Comparison of ENCODE assay signal across 33 mouse cellular contexts in genomic region chr5:92370392-92370791, GRCm38 (mm10). TPM values are rescaled to one million over a fixed set of nuclear protein-coding genes. Genes with fewer than 3 reads are reported as not detected.
A peak's percentile ranks its signal among the peaks of the same experiment; 100 is the strongest.
DNase-seq lines count a peak whose midpoint lies in the region; ATAC-seq and TF ChIP-seq lines count a peak whose summit lies in the region.
"Had no signal": no experiment of that assay in that cellular context is flagged by ENCODE, and none has a peak within 500 bp of the region (broad histone marks: within the 10 kb centered on the region; RNA-seq: fewer than 3 reads in every experiment).

No protein-coding gene starts in this region.

- no peak for ATAC-seq in intestine, embryonic 16.5 days
- no peak for ATAC-seq in intestine, postnatal 0 days
- ATAC-seq in midbrain, embryonic 11.5 days (ENCODE audit: low FRiP score), result no peak
- no peak for ATAC-seq in midbrain, postnatal 0 days (ENCODE audit: low FRiP score)
- ATAC-seq: CD4-positive, CD25-positive, alpha-beta regulatory T cell, adult 4 months; forebrain, embryonic 13.5 days; midbrain, embryonic 16.5 days had no signal

- peaks cover 19% of the 10 kb centered on the region for H3K4me1 ChIP-seq in intestine, embryonic 16.5 days (ENCODE audit: control insufficient read depth, insufficient read depth, low read length)
- no peaks in the 10 kb centered on the region; the same call in 1 of the 2 replicates for H3K4me1 ChIP-seq in intestine, postnatal 0 days (replicated peaks; ENCODE audit: control insufficient read depth, insufficient read depth, low read length)
- H3K4me1 ChIP-seq in midbrain, embryonic 11.5 days (ENCODE audit: control insufficient read depth, insufficient read depth, low read length), result no peaks in the 10 kb centered on the region
- no peaks in the 10 kb centered on the region for H3K4me1 ChIP-seq in midbrain, postnatal 0 days (ENCODE audit: insufficient read depth, low read length)

- H3K4me3 ChIP-seq in intestine, embryonic 16.5 days (ENCODE audit: low read length), result no peak overlapping the region
- H3K4me3 ChIP-seq in intestine, postnatal 0 days (ENCODE audit: low read depth, low read length), result no peak overlapping the region
- H3K4me3 ChIP-seq in midbrain, embryonic 11.5 days (ENCODE audit: low read depth, low read length), result no peak overlapping the region
- H3K4me3 ChIP-seq in midbrain, postnatal 0 days (ENCODE audit: low read depth, low read length), result no peak overlapping the region
- H3K4me3 ChIP-seq: forebrain, embryonic 13.5 days; heart, adult 2 months; heart, embryonic 12.5 days; liver, embryonic 13.5 days; midbrain, embryonic 10.5 days; neural tube, embryonic 13.5 days had no signal

- 60% methylated on average over 6 of the region's 6 CpGs for WGBS in intestine, embryonic 16.5 days
- 45% methylated on average over 6 of the region's 6 CpGs for WGBS in intestine, postnatal 0 days
- WGBS in midbrain, embryonic 11.5 days, result 83% methylated on average over 6 of the region's 6 CpGs
- 80% methylated on average over 6 of the region's 6 CpGs for WGBS in midbrain, postnatal 0 days

- H3K4me2 ChIP-seq in intestine, embryonic 16.5 days (ENCODE audit: low read depth, low read length), result no peak overlapping the region
- H3K4me2 ChIP-seq in intestine, postnatal 0 days (replicated peaks; ENCODE audit: low read depth), result no peak overlapping the region
- no peak overlapping the region for H3K4me2 ChIP-seq in midbrain, embryonic 11.5 days
- H3K4me2 ChIP-seq in midbrain, postnatal 0 days (ENCODE audit: low read depth, low read length, poor library complexity, severe bottlenecking), result no peak overlapping the region
- H3K4me2 ChIP-seq: forebrain, embryonic 13.5 days; heart, embryonic 12.5 days; hindbrain, embryonic 14.5 days; liver, embryonic 13.5 days had no signal

- no peaks in the 10 kb centered on the region for H3K9me3 ChIP-seq in intestine, embryonic 16.5 days (ENCODE audit: control insufficient read depth, low read length)
- H3K9me3 ChIP-seq in intestine, postnatal 0 days (ENCODE audit: control insufficient read depth), result no peaks in the 10 kb centered on the region
- H3K9me3 ChIP-seq in midbrain, embryonic 11.5 days (ENCODE audit: control insufficient read depth, low read length), result no peaks in the 10 kb centered on the region
- no peaks in the 10 kb centered on the region for H3K9me3 ChIP-seq in midbrain, postnatal 0 days (ENCODE audit: low read length)
- H3K9me3 ChIP-seq: forebrain, embryonic 13.5 days; heart, embryonic 12.5 days; liver, embryonic 13.5 days; midbrain, embryonic 10.5 days; neural tube, embryonic 13.5 days had no signal

- peak; percentile 31 for DNase-seq in adrenal gland, adult 2 months
- no peak for DNase-seq in adrenal gland, postnatal 4 days (ENCODE audit: low spot score in 2 of 2)
- DNase-seq in midbrain, embryonic 11.5 days (ENCODE audit: low spot score, missing footprints), result peak; percentile 37
- no peak for DNase-seq in midbrain, postnatal 0 days (ENCODE audit: low spot score)
- DNase-seq in ovary, postnatal 36 days (ENCODE audit: low spot score), result no peak
- DNase-seq in urinary bladder, postnatal 36 days (ENCODE audit: low spot score in 2 of 2), result no peak
- DNase-seq: adrenal gland, postnatal 25 days; cerebellum, adult 8-10 months; cerebellum, postnatal 36 days; gastrocnemius, postnatal 36 days; heart, adult 2 months; kidney, adult 2 months; kidney, postnatal 4 days; left cerebral cortex, postnatal 4 days; liver, embryonic 13.5 days; lung, adult 2 months; lung, postnatal 10 days; thymus, postnatal 4 days had no signal

- no peak overlapping the region for H3K9ac ChIP-seq in intestine, embryonic 16.5 days (ENCODE audit: low read depth, low read length)
- H3K9ac ChIP-seq in intestine, postnatal 0 days (ENCODE audit: low read depth, low read length), result no peak overlapping the region
- H3K9ac ChIP-seq in midbrain, embryonic 11.5 days (ENCODE audit: low read length), result no peak overlapping the region
- no peak overlapping the region for H3K9ac ChIP-seq in midbrain, postnatal 0 days (replicated peaks; ENCODE audit: low read length, poor library complexity, severe bottlenecking)
- H3K9ac ChIP-seq: heart, embryonic 12.5 days; hindbrain, embryonic 14.5 days; liver, embryonic 13.5 days; neural tube, embryonic 13.5 days had no signal

- no peaks in the 10 kb centered on the region for H3K36me3 ChIP-seq in intestine, embryonic 16.5 days (ENCODE audit: control insufficient read depth, insufficient read depth, low read length)
- H3K36me3 ChIP-seq in intestine, postnatal 0 days (ENCODE audit: control insufficient read depth, insufficient read depth), result no peaks in the 10 kb centered on the region
- no peaks in the 10 kb centered on the region for H3K36me3 ChIP-seq in midbrain, embryonic 11.5 days (ENCODE audit: control insufficient read depth, insufficient read depth, low read length)
- no peaks in the 10 kb centered on the region for H3K36me3 ChIP-seq in midbrain, postnatal 0 days (ENCODE audit: insufficient read depth, low read length)
- H3K36me3 ChIP-seq: heart, embryonic 12.5 days; liver, embryonic 13.5 days; midbrain, embryonic 10.5 days; neural tube, embryonic 13.5 days had no signal

- TF ChIP-seq CTCF in intestine, postnatal 0 days (IDR thresholded peaks at IDR 0.05; ENCODE audit: low read depth), result no peak
- TF ChIP-seq CTCF in midbrain, postnatal 0 days (IDR thresholded peaks at IDR 0.05), result no peak

- H3K27me3 ChIP-seq in intestine, embryonic 16.5 days (replicated peaks; ENCODE audit: control insufficient read depth, insufficient read depth, low read length), result no peaks in the 10 kb centered on the region
- H3K27me3 ChIP-seq in intestine, postnatal 0 days (replicated peaks; ENCODE audit: control insufficient read depth, insufficient read depth, low read length), result no peaks in the 10 kb centered on the region
- no peaks in the 10 kb centered on the region for H3K27me3 ChIP-seq in midbrain, embryonic 11.5 days (ENCODE audit: control insufficient read depth, insufficient read depth, low read length)
- H3K27me3 ChIP-seq in midbrain, postnatal 0 days (ENCODE audit: insufficient read depth, low read length), result no peaks in the 10 kb centered on the region
- H3K27me3 ChIP-seq: forebrain, embryonic 13.5 days; heart, embryonic 12.5 days; liver, embryonic 13.5 days; neural tube, embryonic 13.5 days had no signal

- H3K27ac ChIP-seq in intestine, embryonic 16.5 days (ENCODE audit: low read length), result 0 out of 2 replicates have a peak overlapping the region, but pooled peaks have one; percentile 23
- H3K27ac ChIP-seq in intestine, postnatal 0 days (ENCODE audit: low read depth, low read length), result no peak overlapping the region
- no peak overlapping the region for H3K27ac ChIP-seq in midbrain, embryonic 11.5 days (ENCODE audit: low read depth, low read length)
- no peak overlapping the region for H3K27ac ChIP-seq in midbrain, postnatal 0 days (ENCODE audit: low read depth, low read length)
- H3K27ac ChIP-seq: liver, embryonic 13.5 days; midbrain, embryonic 10.5 days had no signal

RNA-seq across cellular contexts. Expression of gene Cxcl10, which starts 21.7 kb away (rescaled TPM):
- under 1 TPM; 0.43 to 0.73 TPM for total RNA-seq in adrenal gland, adult 2 months (2021)
- polyA plus RNA-seq in adrenal gland, adult 2 months (2012; rRNA removed), result 1.7 and 3.6 TPM in 2 replicates
- 1 to 10 TPM in 1 of 2 experiments, under 1 TPM in 1; 0.76 to 1.3 TPM for total RNA-seq in adrenal gland, postnatal 4 days (2021)
- polyA plus RNA-seq in intestine, embryonic 16.5 days (2015; fragmentation: Nextera tagmentation; extraction: Ambion mirVana), result 2.0 and 3.3 TPM in 2 replicates
- polyA plus RNA-seq in intestine, postnatal 0 days (2015; fragmentation: Nextera tagmentation; extraction: Ambion mirVana), result 2.0 and 2.2 TPM in 2 replicates
- 0.33 and 0.54 TPM in 2 replicates for polyA plus RNA-seq in midbrain, embryonic 11.5 days (2014; fragmentation: Nextera tagmentation; extraction: Ambion mirVana)
- total RNA-seq in midbrain, postnatal 0 days (2014; rRNA removed), result not detected in 2 replicates
- polyA plus RNA-seq in midbrain, postnatal 0 days (2015; fragmentation: Nextera tagmentation; extraction: Ambion mirVana), result 0.28 TPM in 1 of 2 replicates, not detected in the other
- total RNA-seq: layer of hippocampus, postnatal 25 days; left cerebral cortex, postnatal 4 days had no signal
- polyA plus RNA-seq: testis, adult 2 months had no signal

RNA-seq across cellular contexts. Expression of gene Art3, which starts 38.8 kb away (rescaled TPM):
- total RNA-seq in adrenal gland, adult 2 months (2021), result 10 to 100 TPM; 39.2 to 58.2 TPM
- polyA plus RNA-seq in adrenal gland, adult 2 months (2012; rRNA removed), result 2.6 and 3.1 TPM in 2 replicates
- total RNA-seq in adrenal gland, postnatal 4 days (2021), result 10 to 100 TPM; 42.5 to 70.3 TPM
- polyA plus RNA-seq in intestine, embryonic 16.5 days (2015; fragmentation: Nextera tagmentation; extraction: Ambion mirVana), result 4.4 and 5.6 TPM in 2 replicates
- 12.7 and 13.5 TPM in 2 replicates for polyA plus RNA-seq in intestine, postnatal 0 days (2015; fragmentation: Nextera tagmentation; extraction: Ambion mirVana)
- 0.78 and 2.5 TPM in 2 replicates for polyA plus RNA-seq in midbrain, embryonic 11.5 days (2014; fragmentation: Nextera tagmentation; extraction: Ambion mirVana)
- total RNA-seq in midbrain, postnatal 0 days (2014; rRNA removed), result 4.2 and 4.7 TPM in 2 replicates
- 5.5 and 7.1 TPM in 2 replicates for polyA plus RNA-seq in midbrain, postnatal 0 days (2015; fragmentation: Nextera tagmentation; extraction: Ambion mirVana)
- total RNA-seq: hematopoietic stem cell, adult 5-6 weeks had no signal

RNA-seq across cellular contexts. Expression of gene Cxcl9, which starts 42.5 kb away (rescaled TPM):
- total RNA-seq in adrenal gland, adult 2 months (2021), result 1 to 10 TPM; 2.5 to 2.6 TPM
- 3.7 and 7.2 TPM in 2 replicates for polyA plus RNA-seq in adrenal gland, adult 2 months (2012; rRNA removed)
- 1 to 10 TPM in 1 of 2 experiments, under 1 TPM in 1; 0.20 to 1.1 TPM for total RNA-seq in adrenal gland, postnatal 4 days (2021)
- 0.16 TPM in 1 of 2 replicates, not detected in the other for polyA plus RNA-seq in intestine, embryonic 16.5 days (2015; fragmentation: Nextera tagmentation; extraction: Ambion mirVana)
- 0.05 and 0.18 TPM in 2 replicates for polyA plus RNA-seq in intestine, postnatal 0 days (2015; fragmentation: Nextera tagmentation; extraction: Ambion mirVana)
- not detected in 2 replicates for polyA plus RNA-seq in midbrain, embryonic 11.5 days (2014; fragmentation: Nextera tagmentation; extraction: Ambion mirVana)
- not detected in 2 replicates for total RNA-seq in midbrain, postnatal 0 days (2014; rRNA removed)
- polyA plus RNA-seq in midbrain, postnatal 0 days (2015; fragmentation: Nextera tagmentation; extraction: Ambion mirVana), result not detected in 2 replicates
- total RNA-seq: layer of hippocampus, postnatal 25 days; left cerebral cortex, postnatal 4 days had no signal
- polyA plus RNA-seq: embryonic facial prominence, embryonic 11.5 days; forebrain, embryonic 13.5 days; heart, embryonic 12.5 days; hindbrain, embryonic 14.5 days; kidney, embryonic 16.5 days; liver, embryonic 13.5 days; midbrain, embryonic 10.5 days; midbrain, embryonic 16.5 days; neural tube, embryonic 13.5 days; stomach, embryonic 14.5 days had no signal

Comparison
In these comparisons a context has a peak if more than half of its experiments do, and no peak if none do; other contexts are left out.
1. DNase-seq: peak in adrenal gland, adult 2 months (single experiment) and midbrain, embryonic 11.5 days (single experiment); none in adrenal gland, postnatal 4 days (0 of 2), midbrain, postnatal 0 days (single experiment), ovary, postnatal 36 days (single experiment) and urinary bladder, postnatal 36 days (0 of 2).